Mouse (Mus musculus): ENCODE data around the gene Cdca4. TPM values are rescaled to one million over a fixed set of nuclear protein-coding genes. Genes with fewer than 3 reads are reported as not detected.
A peak's percentile ranks its signal among the peaks of the same experiment; 100 is the strongest.

The Cdca4 gene
- polyA plus RNA-seq, 1 experiment from 2014 or later, result 82.7 TPM

GRCm38 (mm10) chr12:112833527-112833926 lies 4.3 kb upstream of the Cdca4 start:
- no peak for ATAC-seq
- H3K36me3 ChIP-seq, result peaks cover 14% of the 10 kb centered on the region

GRCm38 (mm10) chr12:112832411-112832810 lies 3.2 kb upstream of the Cdca4 start:
- H3K4me2 ChIP-seq (replicated peaks), result no peak overlapping the region
- H3K9me3 ChIP-seq, result no peaks in the 10 kb centered on the region
- H3K36me3 ChIP-seq, result peaks cover 19% of the 10 kb centered on the region
- peaks cover 28% of the 10 kb centered on the region for H3K4me1 ChIP-seq (replicated peaks)
- 95% methylated on average over 5 of the region's 5 CpGs for WGBS
- H3K27me3 ChIP-seq, result no peaks in the 10 kb centered on the region
- no peak overlapping the region for H3K4me3 ChIP-seq (replicated peaks)
- ATAC-seq, result no peak
- H3K27ac ChIP-seq, result no peak overlapping the region
- H3K9ac ChIP-seq (replicated peaks), result no peak overlapping the region

More at GRCm38 (mm10) chr12:112833527-112833926, 4.3 kb upstream of the Cdca4 start:
- 91% methylated on average over 6 of the region's 6 CpGs for WGBS
- Histone ChIP-seq H3K4me3 (replicated peaks) (no peak overlapping the region), H3K9me3 (no peaks in the 10 kb centered on the region), H3K27ac (no peak overlapping the region), H3K9ac (replicated peaks) (no peak overlapping the region), H3K27me3 (no peaks in the 10 kb centered on the region), H3K4me1 (replicated peaks) (peaks cover 17% of the 10 kb centered on the region), H3K4me2 (replicated peaks) (no peak overlapping the region)

GRCm38 (mm10) chr12:112830570-112830969 lies 1.3 kb upstream of the Cdca4 start:
- 89% methylated on average over 3 of the region's 3 CpGs for WGBS
- peak overlapping the region; percentile 57 for H3K4me2 ChIP-seq (replicated peaks)
- H3K36me3 ChIP-seq, result peaks cover 36% of the 10 kb centered on the region
- ATAC-seq, result no peak
- peak overlapping the region; percentile 94 for H3K4me3 ChIP-seq (replicated peaks)
- H3K9me3 ChIP-seq, result no peaks in the 10 kb centered on the region
- no peaks in the 10 kb centered on the region for H3K27me3 ChIP-seq
- peaks cover 46% of the 10 kb centered on the region for H3K4me1 ChIP-seq (replicated peaks)
- peak overlapping the region; percentile 85 for H3K9ac ChIP-seq (replicated peaks)
- no peak overlapping the region for H3K27ac ChIP-seq

GRCm38 (mm10) chr12:112830141-112830540 lies 918 bp upstream of the Cdca4 start:
- H3K27ac ChIP-seq, result peak overlapping the region; percentile 79
- no peaks in the 10 kb centered on the region for H3K27me3 ChIP-seq
- peak overlapping the region; percentile 57 for H3K4me2 ChIP-seq (replicated peaks)
- peaks cover 49% of the 10 kb centered on the region for H3K4me1 ChIP-seq (replicated peaks)
- 22% methylated on average over 2 of the region's 2 CpGs for WGBS
- H3K9ac ChIP-seq (replicated peaks), result peak overlapping the region; percentile 85
- H3K36me3 ChIP-seq, result peaks cover 38% of the 10 kb centered on the region
- no peak for ATAC-seq
- no peaks in the 10 kb centered on the region for H3K9me3 ChIP-seq
- peak overlapping the region; percentile 94 for H3K4me3 ChIP-seq (replicated peaks)

GRCm38 (mm10) chr12:112828501-112829243 lies 551 bp downstream of the Cdca4 start:
- Histone ChIP-seq H3K4me3 (replicated peaks) (peak overlapping the region; percentile 94), H3K9me3 (no peaks in the 10 kb centered on the region), H3K9ac (replicated peaks) (peak overlapping the region; percentile 97), H3K27me3 (no peaks in the 10 kb centered on the region), H3K4me2 (replicated peaks) (peak overlapping the region; percentile 93), H3K27ac (peak overlapping the region; percentile 94), H3K36me3 (peaks cover 49% of the 10 kb centered on the region), H3K4me1 (replicated peaks) (peaks cover 64% of the 10 kb centered on the region)
- under 1% methylated on average over 37 of the region's 51 CpGs for WGBS
- peak; percentile 86 for ATAC-seq

GRCm38 (mm10) chr12:112825901-112826300 lies 3.3 kb downstream of the Cdca4 start:
- H3K4me3 ChIP-seq (replicated peaks), result peak overlapping the region; percentile 7; the same call in 1 of the 2 replicates
- no peaks in the 10 kb centered on the region for H3K27me3 ChIP-seq
- H3K9ac ChIP-seq (replicated peaks), result peak overlapping the region; percentile 97; the same call in 1 of the 2 replicates
- WGBS, result 88% methylated on average over 5 of the region's 5 CpGs
- no peak overlapping the region for H3K27ac ChIP-seq
- no peaks in the 10 kb centered on the region for H3K9me3 ChIP-seq
- H3K4me1 ChIP-seq (replicated peaks), result peaks cover 73% of the 10 kb centered on the region
- peak overlapping the region; percentile 20; the same call in 1 of the 2 replicates for H3K4me2 ChIP-seq (replicated peaks)
- ATAC-seq, result no peak
- peaks cover 54% of the 10 kb centered on the region for H3K36me3 ChIP-seq

- Histone ChIP-seq H3K36me3 (peaks cover 80% of the 10 kb centered on the region), H3K4me2 (replicated peaks) (no peak overlapping the region), H3K4me3 (replicated peaks) (no peak overlapping the region), H3K4me1 (replicated peaks) (peaks cover 62% of the 10 kb centered on the region), H3K9me3 (no peaks in the 10 kb centered on the region), H3K27ac (no peak overlapping the region), H3K27me3 (no peaks in the 10 kb centered on the region), H3K9ac (replicated peaks) (no peak overlapping the region)
- no peak for ATAC-seq
- 89% methylated on average over 4 of the region's 4 CpGs for WGBS
Measured at GRCm38 (mm10) chr12:112823221-112823620, 6.0 kb downstream of the Cdca4 start.

GRCm38 (mm10) chr12:112822676-112823075 lies 6.5 kb downstream of the Cdca4 start:
- WGBS, result 87% methylated on average over 2 of the region's 2 CpGs
- no peak overlapping the region for H3K4me2 ChIP-seq (replicated peaks)
- H3K9ac ChIP-seq (replicated peaks), result no peak overlapping the region; the same call in 1 of the 2 replicates
- peaks cover 56% of the 10 kb centered on the region for H3K4me1 ChIP-seq (replicated peaks)
- ATAC-seq, result no peak
- H3K27ac ChIP-seq, result no peak overlapping the region
- H3K4me3 ChIP-seq (replicated peaks), result no peak overlapping the region
- H3K9me3 ChIP-seq, result no peaks in the 10 kb centered on the region
- peaks cover 82% of the 10 kb centered on the region for H3K36me3 ChIP-seq
- H3K27me3 ChIP-seq, result no peaks in the 10 kb centered on the region

GRCm38 (mm10) chr12:112821974-112822373 lies 7.2 kb downstream of the Cdca4 start:
- H3K4me2 ChIP-seq (replicated peaks), result no peak overlapping the region
- no peaks in the 10 kb centered on the region for H3K27me3 ChIP-seq
- H3K36me3 ChIP-seq, result peaks cover 81% of the 10 kb centered on the region
- no peak for ATAC-seq
- WGBS, result 90% methylated on average over 4 of the region's 4 CpGs
- H3K4me1 ChIP-seq (replicated peaks), result peaks cover 49% of the 10 kb centered on the region
- H3K4me3 ChIP-seq (replicated peaks), result no peak overlapping the region
- H3K9me3 ChIP-seq, result no peaks in the 10 kb centered on the region
- no peak overlapping the region; the same call in 1 of the 2 replicates for H3K9ac ChIP-seq (replicated peaks)
- H3K27ac ChIP-seq, result no peak overlapping the region

- Histone ChIP-seq H3K4me3 (replicated peaks) (no peak overlapping the region), H3K27ac (no peak overlapping the region), H3K36me3 (peaks cover 78% of the 10 kb centered on the region), H3K4me1 (replicated peaks) (peaks cover 42% of the 10 kb centered on the region), H3K27me3 (no peaks in the 10 kb centered on the region), H3K9me3 (no peaks in the 10 kb centered on the region), H3K9ac (replicated peaks) (no peak overlapping the region), H3K4me2 (replicated peaks) (no peak overlapping the region)
- no peak for ATAC-seq
- WGBS, result 58% methylated on average over 1 of the region's 1 CpGs
Measured at GRCm38 (mm10) chr12:112821216-112821615, 8.0 kb downstream of the Cdca4 start.

GRCm38 (mm10) chr12:112820401-112820999 lies 8.7 kb downstream of the Cdca4 start:
- Histone ChIP-seq H3K9me3 (no peaks in the 10 kb centered on the region), H3K9ac (replicated peaks) (no peak overlapping the region), H3K4me1 (replicated peaks) (peaks cover 35% of the 10 kb centered on the region), H3K4me3 (replicated peaks) (no peak overlapping the region), H3K36me3 (peaks cover 78% of the 10 kb centered on the region), H3K27me3 (no peaks in the 10 kb centered on the region), H3K27ac (no peak overlapping the region), H3K4me2 (replicated peaks) (no peak overlapping the region)
- ATAC-seq, result no peak
- WGBS, result 70% methylated on average over 12 of the region's 12 CpGs

- 90% methylated on average over 8 of the region's 8 CpGs for WGBS
- Histone ChIP-seq H3K9ac (replicated peaks) (no peak overlapping the region), H3K27me3 (no peaks in the 10 kb centered on the region), H3K9me3 (no peaks in the 10 kb centered on the region), H3K4me2 (replicated peaks) (no peak overlapping the region), H3K4me3 (replicated peaks) (no peak overlapping the region), H3K4me1 (replicated peaks) (peaks cover 23% of the 10 kb centered on the region), H3K27ac (no peak overlapping the region), H3K36me3 (peaks cover 81% of the 10 kb centered on the region)
- no peak for ATAC-seq
Measured at GRCm38 (mm10) chr12:112819057-112819662, 10.1 kb downstream of the Cdca4 start.
